Mouse (Mus musculus): Measurements from ENCODE around the gene Lin28a.

DNA sequence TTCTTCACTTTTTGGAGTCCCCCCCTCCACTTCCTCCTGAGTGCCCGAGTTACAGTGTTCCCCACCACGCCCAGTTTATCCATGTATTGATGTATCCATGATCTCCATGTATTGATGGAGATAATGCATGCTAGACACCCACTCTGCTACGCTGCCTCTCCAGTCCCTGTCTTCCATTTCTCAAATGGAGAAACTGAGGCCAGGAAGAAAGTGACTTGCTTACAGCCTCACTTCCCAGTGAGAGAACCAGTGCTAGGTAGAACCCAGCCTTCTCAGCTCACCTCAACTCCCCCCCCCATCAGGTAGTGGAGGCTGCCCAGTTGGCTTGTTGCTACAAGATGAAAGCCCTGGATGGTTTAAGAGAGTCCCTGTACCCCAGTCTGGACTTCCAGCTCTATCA is 34.9 kb upstream of the Lin28a start, which contains the start of gene Zfp683:
- TF ChIP-seq E2F4 (IDR thresholded peaks at IDR 0.05; ENCODE audit: insufficient read depth) (no peak), TCF12 (IDR thresholded peaks at IDR 0.05; ENCODE audit: insufficient read depth, poor library complexity, severe bottlenecking) (no peak), REST (IDR thresholded peaks at IDR 0.05; ENCODE audit: insufficient read depth, insufficient read length) (no peak)

Measured in myocyte (in vitro differentiated cells).